Mouse (Mus musculus) forebrain, embryonic 16.5 days (tissue): ENCODE data around the gene Tmem164. TPM values are rescaled to one million over a fixed set of nuclear protein-coding genes. Genes with fewer than 3 reads are reported as not detected.

Experiments
- ATAC-seq: fragments of 200-750 bp; cut with Nextera tagmentation; 2 replicates; pipeline ENCODE4 v1.8.0; 2017; ENCODE audit warnings: mild to moderate bottlenecking, moderate library complexity
- H3K27ac ChIP-seq: fragments of 300-500 bp; sonication (generic); 2 replicates; pipeline ENCODE4 v1.5.1; 2014; ENCODE audit warnings: low read length, control low read depth
- H3K27me3 ChIP-seq: fragments of 300-500 bp; sonication (generic); replicated peaks from 2 replicates; pipeline ENCODE4 v1.6.1; 2014; ENCODE audit warnings: low read length; ENCODE audit not compliant: control insufficient read depth, insufficient read depth
- H3K36me3 ChIP-seq: fragments of 300-500 bp; sonication (generic); 2 replicates; pipeline ENCODE4 v1.6.1; 2014; ENCODE audit not compliant: control insufficient read depth, insufficient read depth
- H3K4me1 ChIP-seq: fragments of 300-500 bp; sonication (generic); replicated peaks from 2 replicates; pipeline ENCODE4 v1.6.1; 2014; ENCODE audit warnings: low read length; ENCODE audit not compliant: control insufficient read depth, insufficient read depth
- H3K4me2 ChIP-seq: fragments of 300-500 bp; sonication (generic); 2 replicates; pipeline ENCODE4 v1.6.1; 2014; ENCODE audit warnings: mild to moderate bottlenecking, low read length, control low read depth
- H3K4me3 ChIP-seq: fragments of 300-500 bp; sonication (generic); replicated peaks from 2 replicates; pipeline ENCODE4 v1.5.1; 2014; ENCODE audit warnings: mild to moderate bottlenecking, low read length, control low read depth
- H3K9ac ChIP-seq: fragments of 300-500 bp; sonication (generic); replicated peaks from 2 replicates; pipeline ENCODE4 v1.6.1; 2014; ENCODE audit warnings: low read depth, low read length, control low read depth
- H3K9me3 ChIP-seq: fragments of 300-500 bp; sonication (generic); 2 replicates; pipeline ENCODE4 v1.6.1; 2016; ENCODE audit warnings: low read length; ENCODE audit not compliant: control insufficient read depth
- WGBS: fragments of 180-500 bp; shearing (Covaris S2); extraction: QIAGEN DNeasy Blood & Tissue Kit; methylation state at CpG from one replicate; pipeline ENCODE4 v1.1.7; 2014; 5-methylcytosine and 5-hydroxymethylcytosine counted together
- polyA plus RNA-seq: library from polyadenylated mRNA; unstranded; fragments of >200 nt; fragmentation: Nextera tagmentation; extraction: Ambion mirVana; gene quantifications from 2 replicates; pipeline ENCODE4 v1.2.1, GENCODE M21; 2015

The Tmem164 gene
- polyA plus RNA-seq, 1 experiment from 2014 or later: 24.0 TPM

- 86% methylated on average over 1 of the region's 1 CpGs for WGBS
- no peak for ATAC-seq
- no peak overlapping the region for H3K4me2 ChIP-seq
- no peaks in the 10 kb centered on the region for H3K36me3 ChIP-seq
- no peaks in the 10 kb centered on the region for H3K4me1 ChIP-seq
- no peak overlapping the region for H3K9ac ChIP-seq
- no peaks in the 10 kb centered on the region for H3K9me3 ChIP-seq
- no peaks in the 10 kb centered on the region for H3K27me3 ChIP-seq
- H3K4me3 ChIP-seq: no peak overlapping the region
- H3K27ac ChIP-seq: no peak overlapping the region
These were observed 8.5 kb upstream of the Tmem164 start for GRCm38 (mm10) chrX:142672701-142673100.

GRCm38 (mm10) chrX:142677193-142677592, 4.0 kb upstream of the Tmem164 start:
- Histone ChIP-seq H3K4me1 (no peaks in the 10 kb centered on the region; the same call in 1 of the 2 replicates), H3K4me2 (no peak overlapping the region), H3K9ac (no peak overlapping the region), H3K36me3 (no peaks in the 10 kb centered on the region), H3K27me3 (no peaks in the 10 kb centered on the region), H3K9me3 (no peaks in the 10 kb centered on the region), H3K27ac (no peak overlapping the region), H3K4me3 (no peak overlapping the region)
- no peak for ATAC-seq
- 51% methylated on average over 2 of the region's 3 CpGs for WGBS

- ATAC-seq: no peak
- 54% methylated on average over 13 of the region's 13 CpGs for WGBS
- no peaks in the 10 kb centered on the region for H3K9me3 ChIP-seq
These were observed 2.4 kb upstream of the Tmem164 start for GRCm38 (mm10) chrX:142678499-142679474.

GRCm38 (mm10) chrX:142679502-142680250, 1.5 kb upstream of the Tmem164 start:
- Histone ChIP-seq H3K4me2 (peak overlapping the region; percentile 73), H3K4me3 (no peak overlapping the region), H3K27me3 (no peaks in the 10 kb centered on the region), H3K27ac (no peak overlapping the region), H3K9me3 (no peaks in the 10 kb centered on the region), H3K9ac (no peak overlapping the region), H3K36me3 (no peaks in the 10 kb centered on the region), H3K4me1 (peaks cover 12% of the 10 kb centered on the region)
- WGBS: 50% methylated on average over 11 of the region's 11 CpGs
- ATAC-seq: no peak

More at GRCm38 (mm10) chrX:142678499-142679474, 2.4 kb upstream of the Tmem164 start:
- H3K4me3 ChIP-seq: no peak overlapping the region
- peaks cover 9% of the 10 kb centered on the region for H3K4me1 ChIP-seq
- H3K27me3 ChIP-seq: no peaks in the 10 kb centered on the region
- H3K36me3 ChIP-seq: no peaks in the 10 kb centered on the region
- H3K9ac ChIP-seq: no peak overlapping the region
- no peak overlapping the region for H3K4me2 ChIP-seq
- no peak overlapping the region for H3K27ac ChIP-seq

- H3K4me1 ChIP-seq: peaks cover 12% of the 10 kb centered on the region
- H3K9ac ChIP-seq: no peak overlapping the region; the same call in 1 of the 2 replicates
- H3K27me3 ChIP-seq: no peaks in the 10 kb centered on the region
- ATAC-seq: peak; percentile 27
- peak overlapping the region; percentile 60 for H3K4me3 ChIP-seq
- H3K36me3 ChIP-seq: no peaks in the 10 kb centered on the region
- 0 out of 2 replicates have a peak overlapping the region, but pooled peaks have one; percentile 41 for H3K27ac ChIP-seq
- H3K9me3 ChIP-seq: no peaks in the 10 kb centered on the region
- peak overlapping the region; percentile 73 for H3K4me2 ChIP-seq
- WGBS: 14% methylated on average over 17 of the region's 19 CpGs
These were observed 683 bp upstream of the Tmem164 start for GRCm38 (mm10) chrX:142680391-142681055.

GRCm38 (mm10) chrX:142681616-142682141, 473 bp downstream of the Tmem164 start:
- H3K27me3 ChIP-seq: no peaks in the 10 kb centered on the region
- H3K9me3 ChIP-seq: no peaks in the 10 kb centered on the region
- H3K36me3 ChIP-seq: no peaks in the 10 kb centered on the region
- H3K9ac ChIP-seq: peak overlapping the region; percentile 68
- H3K4me1 ChIP-seq: peaks cover 16% of the 10 kb centered on the region
- H3K27ac ChIP-seq: peak overlapping the region; percentile 71
- ATAC-seq: peak; percentile 66
- WGBS: 15% methylated on average over 8 of the region's 43 CpGs
- peak overlapping the region; percentile 60 for H3K4me3 ChIP-seq
- H3K4me2 ChIP-seq: peak overlapping the region; percentile 65

GRCm38 (mm10) chrX:142682176-142682820, 1.1 kb downstream of the Tmem164 start:
- H3K27ac ChIP-seq: no peak overlapping the region
- H3K4me3 ChIP-seq: peak overlapping the region; percentile 60
- H3K27me3 ChIP-seq: no peaks in the 10 kb centered on the region
- ATAC-seq: peak; percentile 6; the same call in 1 of the 2 replicates
- H3K4me1 ChIP-seq: peaks cover 16% of the 10 kb centered on the region
- peak overlapping the region; percentile 68 for H3K9ac ChIP-seq
- no peaks in the 10 kb centered on the region for H3K36me3 ChIP-seq
- H3K4me2 ChIP-seq: peak overlapping the region; percentile 65
- no peaks in the 10 kb centered on the region for H3K9me3 ChIP-seq
- 18% methylated on average over 28 of the region's 28 CpGs for WGBS

GRCm38 (mm10) chrX:142682990-142683389, 1.8 kb downstream of the Tmem164 start:
- Histone ChIP-seq H3K4me2 (peak overlapping the region; percentile 65), H3K4me1 (peaks cover 16% of the 10 kb centered on the region), H3K36me3 (no peaks in the 10 kb centered on the region), H3K4me3 (peak overlapping the region; percentile 60), H3K27me3 (no peaks in the 10 kb centered on the region), H3K9me3 (no peaks in the 10 kb centered on the region), H3K9ac (no peak overlapping the region; the same call in 1 of the 2 replicates), H3K27ac (no peak overlapping the region)
- 40% methylated on average over 5 of the region's 5 CpGs for WGBS
- ATAC-seq: no peak
